Mouse (Mus musculus): ENCODE results near the gene Neu3.

The Neu3 gene

GRCm38 (mm10) chr7:99828083-99828570, at the start of gene Neu3:
Neu3 (minus strand) TSS chr7:99828417.
- DNase-seq (ENCODE audit: low spot score) = peak; percentile 76

DNA sequence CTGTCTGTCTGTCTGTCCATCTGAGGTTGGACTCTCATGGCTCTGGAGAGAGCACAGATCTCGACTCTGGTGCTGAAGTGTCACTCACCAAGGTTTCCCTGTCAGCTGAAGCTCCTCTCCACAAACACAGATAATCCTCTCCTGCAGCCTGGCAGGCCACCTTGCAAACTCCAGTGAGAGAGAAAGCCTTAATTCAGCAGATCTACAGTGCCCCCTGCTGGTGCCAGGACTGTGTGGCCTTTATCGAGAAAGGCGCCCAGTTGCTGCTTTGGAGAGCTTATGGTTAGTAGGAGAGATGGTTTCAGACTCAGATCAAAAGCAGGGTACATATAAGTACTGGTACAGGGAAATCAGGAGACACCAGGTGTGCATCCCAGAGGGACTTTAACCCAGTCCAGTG, 48.1 kb upstream of the Neu3 start:
- peak; percentile 47 for DNase-seq (ENCODE audit: low spot score)

GRCm38 (mm10) chr7:99875891-99876290, 47.7 kb upstream of the Neu3 start:
- DNase-seq (ENCODE audit: low spot score) = no peak

DNA sequence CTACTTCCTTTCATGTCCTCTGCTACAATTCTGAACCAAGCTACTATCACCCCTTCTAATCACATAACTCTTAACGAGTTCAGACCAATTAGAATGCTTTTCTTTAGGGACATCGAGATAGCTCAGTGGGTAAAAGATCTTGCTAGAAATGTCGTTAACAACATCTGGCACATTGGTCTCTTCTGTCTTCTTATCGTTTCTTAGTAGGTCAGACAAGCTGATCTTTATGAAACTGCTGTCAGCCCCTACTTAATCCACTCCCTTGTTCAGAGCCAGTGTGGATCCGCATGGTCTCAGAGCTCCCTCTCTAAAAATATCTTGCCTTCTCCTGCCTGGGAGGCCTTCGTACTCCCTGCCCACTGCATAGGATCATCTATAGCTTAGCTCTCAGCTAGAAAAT, 45.7 kb upstream of the Neu3 start:
- DNase-seq (ENCODE audit: low spot score) = no peak

DNA sequence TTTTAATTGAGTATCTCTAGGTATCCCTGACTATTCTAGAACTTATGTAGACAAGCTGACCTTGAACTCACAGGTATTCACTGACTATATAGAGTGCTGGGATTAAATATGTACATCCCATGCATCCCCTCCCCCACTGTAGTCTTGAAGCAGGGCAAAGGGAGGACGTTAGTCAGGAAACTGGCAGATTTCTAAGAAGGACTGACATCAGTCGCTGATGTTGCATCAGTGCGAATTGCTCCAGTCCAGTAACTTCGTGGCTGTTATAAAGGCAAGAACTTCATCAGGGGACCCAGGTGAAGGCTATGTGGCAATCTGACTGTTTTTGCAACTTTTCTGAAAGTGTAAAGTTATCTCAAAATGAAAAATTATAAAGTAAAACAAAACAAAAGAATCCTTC, 41.1 kb upstream of the Neu3 start:
- no peak for DNase-seq (ENCODE audit: low spot score)

GRCm38 (mm10) chr7:99865219-99865618, 37.0 kb upstream of the Neu3 start:
- DNase-seq (ENCODE audit: low spot score) = no peak

GRCm38 (mm10) chr7:99864241-99865028, 36.2 kb upstream of the Neu3 start:
- no peak for DNase-seq (ENCODE audit: low spot score)

DNA sequence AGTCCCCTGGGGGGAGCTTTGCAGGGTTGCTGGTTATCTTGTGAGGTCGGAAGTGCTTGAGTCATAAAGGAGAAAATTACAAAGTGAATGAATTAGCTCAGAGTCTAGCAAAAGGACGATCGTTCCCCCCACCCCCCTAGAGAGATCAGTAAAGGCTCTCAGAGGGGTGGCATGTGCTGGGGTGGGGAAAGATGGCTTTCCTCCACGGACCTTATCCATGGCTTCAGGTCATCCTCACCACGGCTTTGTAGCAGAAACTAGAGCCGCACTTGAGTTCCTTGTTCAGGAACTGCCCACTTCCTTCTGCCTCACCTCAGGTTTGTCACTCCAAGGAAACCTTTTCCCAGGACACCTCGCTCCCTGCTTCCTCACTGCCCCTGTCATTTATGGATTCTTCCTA, 35.1 kb upstream of the Neu3 start, which contains the start of gene Spcs2:
Spcs2 (minus strand) TSS at position 101 of the 400 bp plus-strand sequence.
- no peak for DNase-seq (ENCODE audit: low spot score)

GRCm38 (mm10) chr7:99858813-99859585, 30.8 kb upstream of the Neu3 start, which contains the start of gene Xrra1:
Xrra1 (plus strand) TSS chr7:99859116.
- peak; percentile 82 for DNase-seq (ENCODE audit: low spot score)

DNA sequence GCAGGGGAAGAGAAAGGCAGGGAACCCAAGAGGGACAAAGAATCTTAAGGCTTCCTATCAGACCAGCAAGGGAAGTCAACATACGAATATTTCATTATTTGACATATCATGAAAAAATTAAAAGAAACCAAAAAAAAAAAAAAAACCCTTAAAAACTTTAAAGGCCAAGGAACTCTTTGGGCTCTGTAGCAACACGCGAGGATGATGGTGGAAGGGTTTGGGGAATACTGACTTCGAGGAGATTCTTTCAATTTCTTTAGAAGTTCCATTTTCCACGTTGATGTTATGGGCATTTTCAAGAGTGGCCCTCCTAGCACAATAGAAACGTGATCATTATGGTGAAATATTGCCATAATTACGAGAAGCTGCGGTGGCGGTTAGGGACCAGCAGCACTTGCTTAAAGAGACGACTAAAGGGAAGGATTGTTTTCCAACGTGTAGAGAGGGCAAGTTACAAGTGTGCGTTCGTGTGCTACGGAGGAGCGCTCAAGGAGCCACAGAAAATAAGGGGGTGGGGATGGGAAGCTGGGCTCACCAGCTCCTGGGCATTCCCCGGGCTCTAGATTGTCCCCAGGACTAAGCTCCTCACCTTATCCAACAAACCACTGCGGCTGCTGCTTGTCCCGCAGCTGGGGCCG, 30.1 kb upstream of the Neu3 start:
- no peak for DNase-seq (ENCODE audit: low spot score)

- DNase-seq (ENCODE audit: low spot score) = no peak
These were observed 28.1 kb upstream of the Neu3 start for GRCm38 (mm10) chr7:99856266-99856861.

GRCm38 (mm10) chr7:99854311-99854710, 26.1 kb upstream of the Neu3 start:
- no peak for DNase-seq (ENCODE audit: low spot score)

- no peak for DNase-seq (ENCODE audit: low spot score)
These were observed 25.1 kb upstream of the Neu3 start for GRCm38 (mm10) chr7:99853350-99853749.

DNA sequence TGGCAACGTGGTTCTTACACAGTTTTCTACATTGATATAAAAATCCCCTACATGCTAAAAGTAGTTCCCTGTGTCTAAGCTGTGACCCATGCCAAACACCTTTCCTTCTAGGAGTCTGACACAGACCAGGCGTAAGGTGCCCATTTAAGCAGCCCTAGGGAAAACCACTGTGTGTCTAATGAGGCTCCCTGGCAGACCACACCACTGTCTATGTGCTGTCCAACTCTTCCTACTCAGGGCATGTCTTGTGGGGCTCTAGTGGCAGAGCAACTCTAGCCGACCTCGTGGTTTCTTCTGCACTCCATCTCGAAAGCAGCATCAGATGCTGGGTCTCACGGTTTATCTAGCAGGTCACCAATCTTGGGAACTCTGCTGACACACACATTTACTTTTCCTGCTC, 23.4 kb upstream of the Neu3 start:
- no peak for DNase-seq (ENCODE audit: low spot score)

- DNase-seq (ENCODE audit: low spot score) = no peak
These were observed 22.9 kb upstream of the Neu3 start for GRCm38 (mm10) chr7:99851121-99851520.

DNA sequence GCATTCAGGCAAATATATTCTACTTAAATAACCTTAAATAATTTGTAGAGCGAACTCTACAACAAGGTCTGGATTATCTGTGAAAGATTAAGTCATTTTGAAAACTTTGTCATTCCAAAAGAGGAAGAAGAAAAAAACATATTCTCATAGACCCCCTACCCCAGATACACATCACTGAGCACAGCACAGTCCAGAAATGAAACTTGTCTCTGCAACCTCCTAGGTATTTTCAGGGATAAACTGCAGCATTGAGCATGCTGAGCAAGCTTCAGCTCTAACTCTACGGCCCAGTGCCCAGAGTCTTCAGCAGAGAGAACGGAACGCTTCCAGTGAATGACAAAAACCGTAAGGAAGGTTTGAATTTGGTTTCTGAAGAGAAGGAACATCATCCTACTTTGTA, 22.3 kb upstream of the Neu3 start:
- no peak for DNase-seq (ENCODE audit: low spot score)

DNA sequence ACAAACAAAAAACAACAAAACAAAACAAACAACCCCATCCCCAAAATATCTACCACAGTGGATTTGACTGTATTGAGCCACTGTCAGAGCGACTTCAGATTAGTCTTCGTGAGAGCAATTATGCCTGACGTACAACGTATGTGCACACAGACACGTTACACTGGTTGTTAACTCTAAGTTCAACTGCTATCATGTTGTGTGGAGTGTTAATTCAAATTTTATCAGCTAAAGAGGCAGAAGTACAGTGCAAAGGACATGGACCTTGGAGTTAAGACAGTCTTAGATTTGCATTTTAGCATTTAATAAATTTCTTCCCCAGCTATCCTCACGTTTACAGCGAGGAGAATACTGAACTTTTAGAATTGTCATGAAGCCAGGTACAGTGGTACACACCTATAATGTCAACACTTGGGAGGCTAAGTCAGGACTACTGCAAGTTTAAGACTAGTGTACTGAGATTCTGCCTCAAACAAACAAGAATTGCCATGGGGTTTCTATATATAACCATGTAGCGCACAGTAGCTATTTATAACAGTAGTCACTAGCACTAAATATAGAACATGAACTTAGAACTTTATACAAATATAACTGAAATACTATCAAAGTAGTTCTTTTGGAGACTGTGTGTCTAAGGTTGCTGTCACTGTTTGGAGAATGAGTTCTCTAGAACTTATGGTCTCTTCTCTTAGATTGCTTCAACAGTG, 17.5 kb upstream of the Neu3 start:
- no peak for DNase-seq (ENCODE audit: low spot score)

- DNase-seq (ENCODE audit: low spot score) = no peak
These were observed 10.0 kb upstream of the Neu3 start for GRCm38 (mm10) chr7:99838241-99838640.

DNA sequence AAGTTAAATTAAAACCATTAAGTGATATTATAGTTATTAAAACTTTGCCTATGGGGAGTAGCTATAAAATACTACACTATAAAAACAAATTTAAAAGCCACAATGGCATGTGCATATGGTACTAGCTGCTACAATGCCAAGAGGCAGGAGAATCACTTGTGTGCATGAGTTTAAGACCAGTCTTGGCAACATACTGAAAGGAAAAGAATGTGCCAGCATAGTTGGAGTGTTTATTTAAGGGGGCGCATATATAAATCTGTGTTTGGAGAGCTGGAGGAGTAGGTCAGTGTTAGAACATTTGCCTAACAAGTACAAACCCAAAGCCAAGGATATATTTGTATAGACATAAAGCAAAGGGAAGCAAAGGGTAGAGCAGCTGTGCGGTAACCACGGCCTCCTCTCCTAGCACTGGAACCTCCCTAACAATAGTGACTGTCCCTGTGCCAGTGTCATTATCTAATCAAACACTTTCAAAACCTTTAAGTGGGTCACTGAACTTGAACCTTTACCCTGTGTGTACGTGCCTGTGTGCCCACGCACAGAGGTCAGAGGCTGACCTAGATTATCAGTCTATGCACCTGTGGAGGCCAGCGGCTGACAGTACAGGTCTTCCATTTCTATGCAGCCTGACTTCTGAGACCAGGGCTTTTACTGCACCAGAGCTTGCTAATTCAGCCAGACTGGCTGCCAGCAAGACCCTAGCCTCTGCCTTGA, 9.3 kb upstream of the Neu3 start:
- no peak for DNase-seq (ENCODE audit: low spot score)

- DNase-seq (ENCODE audit: low spot score) = no peak
These were observed 8.6 kb upstream of the Neu3 start for GRCm38 (mm10) chr7:99836781-99837180.

GRCm38 (mm10) chr7:99834314-99834853, 6.2 kb upstream of the Neu3 start:
- no peak for DNase-seq (ENCODE audit: low spot score)
